Mouse (Mus musculus) MEL (cell line): ENCODE results near the gene B830017H08Rik. TPM values are rescaled to one million over a fixed set of nuclear protein-coding genes. Genes with fewer than 3 reads are reported as not detected.

Experiments used
- DNase-seq: peaks from one replicate; pipeline ENCODE4 v3.0.0; 2011; ENCODE audit warnings: low read depth, low spot score
- H3K27ac ChIP-seq: 2 replicates; pipeline ENCODE4 v1.5.1; 2012; ENCODE audit warnings: low read depth, mild to moderate bottlenecking, control low read depth, low read length, moderate library complexity; ENCODE audit not compliant: control insufficient read depth
- H3K27me3 ChIP-seq, 2 experiments: fragments of 150-350 bp in 1 of 2; sonication (generic) in 1 of 2; 2 replicates each; pipeline ENCODE4 v1.6.1; 2012; ENCODE audit warnings: low read length in 2 of 2, mild to moderate bottlenecking in 2 of 2, improper control_type of control experiment in 1 of 2, moderate library complexity in 1 of 2; ENCODE audit not compliant: insufficient read depth in 2 of 2, control insufficient read depth in 1 of 2
- H3K36me3 ChIP-seq, 2 experiments: 2 replicates each; pipeline ENCODE4 v1.6.1; 2012 to 2014; ENCODE audit warnings: low read length in 2 of 2, improper control_type of control experiment in 1 of 2, inconsistent platforms in 1 of 2, mild to moderate bottlenecking in 1 of 2; ENCODE audit not compliant: insufficient read depth in 2 of 2, control insufficient read depth in 1 of 2
- H3K4me1 ChIP-seq, 2 experiments: fragments of 150-350 bp in 1 of 2; sonication (generic) in 1 of 2; 2 replicates each; pipeline ENCODE4 v1.6.1; 2012; ENCODE audit warnings: low read length in 2 of 2, improper control_type of control experiment in 1 of 2, mild to moderate bottlenecking in 1 of 2; ENCODE audit not compliant: insufficient read depth in 2 of 2, control insufficient read depth in 1 of 2
- H3K4me3 ChIP-seq, 2 experiments: fragments of 150-350 bp in 1 of 2; sonication (generic) in 1 of 2; 2 replicates each; pipeline ENCODE4 v1.5.1; 2012; ENCODE audit warnings: low read depth in 2 of 2, low read length in 2 of 2, mild to moderate bottlenecking in 2 of 2, moderate library complexity in 2 of 2, control low read depth in 1 of 2, improper control_type of control experiment in 1 of 2; ENCODE audit not compliant: control insufficient read depth in 1 of 2, insufficient read depth in 1 of 2
- H3K79me2 ChIP-seq: 2 replicates; pipeline ENCODE4 v1.6.1; 2012; ENCODE audit warnings: mild to moderate bottlenecking, low read length, moderate library complexity; ENCODE audit not compliant: control insufficient read depth, poor library complexity, insufficient read depth
- H3K9ac ChIP-seq: 2 replicates; pipeline ENCODE4 v1.6.1; 2012; ENCODE audit warnings: low read depth, mild to moderate bottlenecking, control low read depth, low read length, moderate library complexity; ENCODE audit not compliant: control insufficient read depth, poor library complexity, severe bottlenecking
- H3K9me3 ChIP-seq: fragments of 150-350 bp; sonication (generic); replicated peaks from 2 replicates; pipeline ENCODE4 v1.6.1; 2012; ENCODE audit warnings: mild to moderate bottlenecking, low read length, improper control_type of control experiment, moderate library complexity; ENCODE audit not compliant: insufficient read depth
- BHLHE40 ChIP-seq: IDR thresholded peaks from 2 replicates; pipeline ENCODE4 v1.6.1; 2012; ENCODE audit warnings: low read depth, mild to moderate bottlenecking, inconsistent platforms, low read length, improper control_type of control experiment, borderline replicate concordance
- CHD1 ChIP-seq: IDR thresholded peaks from 2 replicates; pipeline ENCODE4 v1.6.1; 2012; ENCODE audit warnings: low read depth, mild to moderate bottlenecking, inconsistent platforms, low read length, improper control_type of control experiment
- CHD2 ChIP-seq: IDR thresholded peaks from 2 replicates; pipeline ENCODE4 v1.6.1; 2011; ENCODE audit warnings: low read length, improper control_type of control experiment
- ELF1 ChIP-seq: IDR thresholded peaks from 2 replicates; pipeline ENCODE4 v1.6.1; 2014; ENCODE audit warnings: low read depth, mild to moderate bottlenecking, inconsistent platforms, low read length, improper control_type of control experiment, moderate library complexity
- EP300 ChIP-seq, 2 experiments: IDR thresholded peaks; 2 replicates each; pipeline ENCODE4 v1.6.1; 2011; ENCODE audit warnings: improper control_type of control experiment in 2 of 2, low read length in 2 of 2, low read depth in 1 of 2, mild to moderate bottlenecking in 1 of 2
- ETS1 ChIP-seq: IDR thresholded peaks from 2 replicates; pipeline ENCODE4 v1.6.1; 2012; ENCODE audit warnings: low read depth, mild to moderate bottlenecking, inconsistent platforms, low read length, improper control_type of control experiment, moderate library complexity
- GATA1 ChIP-seq: IDR thresholded peaks from 2 replicates; pipeline ENCODE4 v1.6.1; 2011; ENCODE audit warnings: low read depth, low read length, improper control_type of control experiment
- HCFC1 ChIP-seq: IDR thresholded peaks from 2 replicates; pipeline ENCODE4 v1.6.1; 2012; ENCODE audit warnings: low read depth, mild to moderate bottlenecking, inconsistent platforms, low read length, improper control_type of control experiment, moderate library complexity
- JUND ChIP-seq: IDR thresholded peaks from 2 replicates; pipeline ENCODE4 v1.6.1; 2011; ENCODE audit warnings: low read depth, mild to moderate bottlenecking, improper control_type of control experiment, low read length
- MAZ ChIP-seq: IDR thresholded peaks from 2 replicates; pipeline ENCODE4 v1.6.1; 2012; ENCODE audit warnings: low read depth, mild to moderate bottlenecking, inconsistent platforms, low read length, improper control_type of control experiment
- MXI1 ChIP-seq: IDR thresholded peaks from 2 replicates; pipeline ENCODE4 v1.6.1; 2011; ENCODE audit warnings: mild to moderate bottlenecking, low read depth, low read length, improper control_type of control experiment
- MYC ChIP-seq: IDR thresholded peaks from 2 replicates; pipeline ENCODE4 v1.6.1; 2011; ENCODE audit warnings: low read depth, mild to moderate bottlenecking, low read length, improper control_type of control experiment, moderate library complexity
- NRF1 ChIP-seq: IDR thresholded peaks from 2 replicates; pipeline ENCODE4 v1.6.1; 2014; ENCODE audit warnings: low read depth, mild to moderate bottlenecking, inconsistent platforms, low read length, improper control_type of control experiment, moderate library complexity; ENCODE audit not compliant: poor library complexity, insufficient read depth, severe bottlenecking
- POLR2A ChIP-seq, 2 experiments: IDR thresholded peaks; 2 replicates each; pipeline ENCODE4 v1.6.1; 2011 to 2012; ENCODE audit warnings: low read length in 2 of 2, mild to moderate bottlenecking in 2 of 2, control low read depth in 1 of 2, improper control_type of control experiment in 1 of 2, low read depth in 1 of 2, moderate library complexity in 1 of 2; ENCODE audit not compliant: control insufficient read depth in 1 of 2, insufficient read depth in 1 of 2, poor library complexity in 1 of 2
- POLR2AphosphoS5 ChIP-seq: IDR thresholded peaks from 2 replicates; pipeline ENCODE4 v1.6.1; 2012; ENCODE audit warnings: low read depth, borderline replicate concordance, mild to moderate bottlenecking, inconsistent platforms, low read length, moderate library complexity, mixed read lengths
- RCOR1 ChIP-seq: IDR thresholded peaks from 2 replicates; pipeline ENCODE4 v1.6.1; 2012; ENCODE audit warnings: low read depth, mild to moderate bottlenecking, inconsistent platforms, low read length, improper control_type of control experiment
- SMC3 ChIP-seq: IDR thresholded peaks from 2 replicates; pipeline ENCODE4 v1.6.1; 2011; ENCODE audit warnings: low read depth, low read length, improper control_type of control experiment
- TAL1 ChIP-seq: IDR thresholded peaks from 2 replicates; pipeline ENCODE4 v1.6.1; 2012; ENCODE audit warnings: mild to moderate bottlenecking, inconsistent platforms, low read length, moderate library complexity, mixed read lengths
- TCF12 ChIP-seq: IDR thresholded peaks from 2 replicates; pipeline ENCODE4 v1.6.1; 2014; ENCODE audit warnings: low read depth, mild to moderate bottlenecking, inconsistent platforms, low read length, improper control_type of control experiment, moderate library complexity
- UBTF ChIP-seq: IDR thresholded peaks from 2 replicates; pipeline ENCODE4 v1.6.1; 2012; ENCODE audit warnings: low read depth, mild to moderate bottlenecking, inconsistent platforms, low read length, improper control_type of control experiment, moderate library complexity, borderline replicate concordance; ENCODE audit not compliant: insufficient read depth
- USF2 ChIP-seq, 2 experiments: IDR thresholded peaks; 2 replicates each; pipeline ENCODE4 v1.6.1; 2011 to 2012; ENCODE audit warnings: improper control_type of control experiment in 2 of 2, low read length in 2 of 2, borderline replicate concordance in 1 of 2, inconsistent platforms in 1 of 2, low read depth in 1 of 2, mild to moderate bottlenecking in 1 of 2; ENCODE audit not compliant: insufficient read depth in 1 of 2
- ZMIZ1 ChIP-seq: IDR thresholded peaks from 2 replicates; pipeline ENCODE4 v1.6.1; 2012; ENCODE audit warnings: low read depth, mild to moderate bottlenecking, inconsistent platforms, low read length, improper control_type of control experiment, moderate library complexity
- ZNF384 ChIP-seq: IDR thresholded peaks from 2 replicates; pipeline ENCODE4 v1.6.1; 2012; ENCODE audit warnings: low read depth, mild to moderate bottlenecking, inconsistent platforms, low read length, improper control_type of control experiment
- polyA plus RNA-seq, 2 experiments: library from polyadenylated mRNA; stranded (reverse) in 1 of 2; unstranded in 1 of 2; fragments of >175 nt in 1 of 2; fragments of >200 nt in 1 of 2; gene quantifications; 2 replicates each; pipeline versions ENCODE4 v1.2.1 to v1.2.4; 2012; ENCODE audit warnings: low replicate concordance in 2 of 2, low read depth in 1 of 2; ENCODE audit not compliant: insufficient read length in 2 of 2, insufficient read depth in 1 of 2, missing spikeins in 1 of 2
- total RNA-seq: library from RNA; depleted of rRNA; stranded (reverse); fragments of 300-350 nt; gene quantifications from 2 replicates; pipeline ENCODE4 v1.2.3, GENCODE M21; 2012

The B830017H08Rik gene
- total and polyA plus RNA-seq, 3 experiments, result 0.06 TPM; not detected in 2

DNA sequence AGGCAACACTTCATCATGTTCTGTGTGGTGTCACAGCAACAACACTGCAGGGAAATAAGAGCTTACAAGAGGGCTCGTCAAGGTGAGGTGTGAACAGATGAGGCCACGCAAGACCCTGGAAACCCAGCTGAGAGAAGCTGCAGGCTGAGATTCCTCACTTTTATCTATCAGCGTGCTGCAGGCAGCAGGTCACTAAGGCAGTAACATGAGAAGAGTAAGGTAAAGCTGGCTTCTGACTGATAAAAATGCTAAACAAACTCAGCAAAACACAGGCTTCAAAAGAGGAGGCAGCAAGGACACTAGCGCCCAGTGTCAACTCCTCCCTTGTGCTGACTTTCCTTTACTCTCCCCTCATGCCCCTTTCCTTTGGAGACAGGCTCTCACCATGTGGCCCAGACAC is 40.1 kb downstream of the B830017H08Rik start:
- no peak overlapping the region for H3K4me3 ChIP-seq
- peak; percentile 43 for DNase-seq
- H3K27me3 ChIP-seq, result no peaks in the 10 kb centered on the region
- H3K4me1 ChIP-seq, result peaks cover 9 to 38% of the 10 kb centered on the region in 2 experiments
- no peak overlapping the region for H3K9ac ChIP-seq
- peaks cover 4% of the 10 kb centered on the region for H3K79me2 ChIP-seq
- no peak overlapping the region for H3K27ac ChIP-seq
- TF ChIP-seq CHD2 (no peak), POLR2A (IDR thresholded peaks at IDR 0.05; ENCODE audit: control insufficient read depth in 1 of 2, insufficient read depth in 1 of 2, low read depth in 1 of 2, low read length in 2 of 2, poor library complexity in 1 of 2) (no peak), TCF12 (peak; percentile 76), TAL1 (peak; percentile 93), JUND (no peak), USF2 (IDR thresholded peaks at IDR 0.05; ENCODE audit: borderline replicate concordance in 1 of 2, insufficient read depth in 1 of 2, low read depth in 1 of 2, low read length in 2 of 2) (no peak), GATA1 (peak; percentile 71), HCFC1 (no peak), ETS1 (peak; percentile 42; the same call in 1 of the 2 replicates), EP300 (IDR thresholded peaks at IDR 0.05; ENCODE audit: low read depth in 1 of 2, low read length in 2 of 2) (peak; percentile 19 to 67; a peak in 3 of 4 replicates), SMC3 (no peak), ELF1 (no peak), BHLHE40 (peak; percentile 22; the same call in 1 of the 2 replicates), RCOR1 (peak; percentile 77), MXI1 (no peak)
- H3K36me3 ChIP-seq, result peaks cover 5 to 44% of the 10 kb centered on the region in 2 experiments
- H3K9me3 ChIP-seq, result no peaks in the 10 kb centered on the region

DNA sequence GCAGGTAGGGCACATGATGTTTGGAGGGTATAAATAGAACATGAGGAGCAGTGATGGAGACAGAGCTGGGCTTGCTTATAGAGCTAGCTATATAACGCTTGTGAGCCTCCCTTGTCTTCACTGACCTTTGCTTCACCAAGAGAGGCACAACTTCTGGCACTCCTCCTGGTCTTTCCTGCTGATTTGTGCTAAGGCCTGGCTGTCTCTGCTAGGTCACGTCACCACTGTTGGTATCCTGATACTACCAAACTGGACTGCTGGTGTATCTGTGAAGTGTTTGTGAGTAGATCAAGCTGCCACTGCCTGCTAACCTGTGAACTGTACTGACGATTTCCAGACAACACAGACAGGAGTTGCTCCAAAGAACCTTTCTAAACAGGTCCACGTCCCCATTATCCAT is 42.3 kb downstream of the B830017H08Rik start:
- Histone ChIP-seq H3K79me2 (peaks cover 8% of the 10 kb centered on the region), H3K36me3 (peaks cover 2 to 25% of the 10 kb centered on the region in 2 experiments; a peak in 3 of 4 replicates), H3K9me3 (no peaks in the 10 kb centered on the region), H3K9ac (no peak overlapping the region), H3K4me3 (no peak overlapping the region), H3K27ac (no peak overlapping the region), H3K27me3 (no peaks in the 10 kb centered on the region), H3K4me1 (peaks cover 6 to 19% of the 10 kb centered on the region in 2 experiments)
- TF ChIP-seq MAZ (no peak), SMC3 (no peak), CHD1 (no peak), ZNF384 (no peak), CHD2 (no peak), TAL1 (no peak), MYC (no peak), ZMIZ1 (no peak), UBTF (no peak), POLR2AphosphoS5 (no peak), NRF1 (no peak), GATA1 (no peak), ELF1 (no peak)
- no peak for DNase-seq
